Comparison of ENCODE assay signal across 24 mouse cellular contexts in genomic region chr2:32761361-32761760, GRCm38 (mm10). TPM values are rescaled to one million over a fixed set of nuclear protein-coding genes. Genes with fewer than 3 reads are reported as not detected.
DNase-seq lines count a peak whose midpoint lies in the region; ATAC-seq and TF ChIP-seq lines count a peak whose summit lies in the region.
"Had no signal": no experiment of that assay in that cellular context is flagged by ENCODE, and none has a peak within 500 bp of the region (broad histone marks: within the 10 kb centered on the region; RNA-seq: fewer than 3 reads in every experiment).

No protein-coding gene starts in this region.

- no peak overlapping the region for H3K4me3 ChIP-seq in left cerebral cortex, adult 2 months
- peak overlapping the region; percentile 28 for H3K4me3 ChIP-seq in megakaryocyte, embryonic 14.5 days (replicated peaks)
- H3K4me3 ChIP-seq: embryonic facial prominence, embryonic 12.5 days; forebrain, embryonic 15.5 days; heart, adult 2 months; heart, embryonic 15.5 days; hindbrain, embryonic 13.5 days had no signal

- DNase-seq in cerebellum, postnatal 14 days = peak; percentile 52 to 74
- DNase-seq in cerebellum, adult 11 months = no peak
- peak in 1 of 2 experiments; percentile 56 for DNase-seq in left cerebral cortex, adult 2 months (ENCODE audit: extremely low spot score in 1 of 2, low spot score in 2 of 2)
- DNase-seq in left cerebral cortex, adult 11 months (ENCODE audit: low spot score) = no peak
- DNase-seq in brain, adult 2 months (ENCODE audit: low read depth, low spot score) = peak; percentile 55
- DNase-seq: adrenal gland, adult 2 months; adrenal gland, postnatal 25 days; cerebellum, adult 9-10 months; gastrocnemius, postnatal 14 days; heart, adult 2 months; heart, postnatal 14 days had no signal

- H3K9me3 ChIP-seq in megakaryocyte, embryonic 14.5 days = no peaks in the 10 kb centered on the region
- H3K9me3 ChIP-seq: embryonic facial prominence, embryonic 12.5 days; forebrain, embryonic 15.5 days; heart, embryonic 15.5 days; hindbrain, embryonic 13.5 days had no signal

- no peak; the same call in 1 of the 2 replicates for TF ChIP-seq CTCF in left cerebral cortex, adult 2 months (IDR thresholded peaks at IDR 0.05)

- peaks cover 25% of the 10 kb centered on the region for H3K4me1 ChIP-seq in megakaryocyte, embryonic 14.5 days

- 0 out of 2 replicates have a peak overlapping the region, but pooled peaks have one; percentile 24 for H3K27ac ChIP-seq in left cerebral cortex, adult 2 months
- H3K27ac ChIP-seq: embryonic facial prominence, embryonic 12.5 days; forebrain, embryonic 15.5 days; heart, adult 2 months; heart, embryonic 15.5 days; hindbrain, embryonic 13.5 days; hindbrain, postnatal 0 days had no signal

- intact Hi-C loops in left cerebral cortex, adult 2 months (cut with DNase I) = no loop called here

- ATAC-seq in megakaryocyte, adult 5-6 weeks (ENCODE audit: poor library complexity, severe bottlenecking) = no peak
- ATAC-seq: activated CD4-positive, CD25-positive, alpha-beta regulatory T cell, adult 4 months; forebrain, embryonic 15.5 days; hindbrain, postnatal 0 days; Patski had no signal

- peaks cover 47% of the 10 kb centered on the region for H3K36me3 ChIP-seq in megakaryocyte, embryonic 14.5 days (replicated peaks; ENCODE audit: low read length)

- H3K27me3 ChIP-seq in megakaryocyte, embryonic 14.5 days (replicated peaks) = peaks cover 9% of the 10 kb centered on the region
- H3K27me3 ChIP-seq: embryonic facial prominence, embryonic 12.5 days; forebrain, embryonic 15.5 days; heart, embryonic 15.5 days; hindbrain, embryonic 13.5 days; Patski had no signal

RNA-seq across cellular contexts. Expression of gene Tor2a, which starts 4.3 kb away (rescaled TPM):
- total RNA-seq in left cerebral cortex, adult 2 months (2021) = 10 to 100 TPM; 30.4 to 30.7 TPM
- polyA plus RNA-seq in megakaryocyte, embryonic 14.5 days (2012; ENCODE audit: insufficient read depth, low replicate concordance) = 30.1 and 93.0 TPM in 2 replicates
- 19.0 and 24.2 TPM in 2 replicates for total RNA-seq in megakaryocyte, adult 5-6 weeks (2015)
- total RNA-seq in megakaryocyte, adult 5-6 weeks (2017) = 17.7 and 17.8 TPM in 2 replicates

RNA-seq across cellular contexts. Expression of gene Ttc16, which starts 14.1 kb away (rescaled TPM):
- under 1 TPM; 0.40 to 0.52 TPM for total RNA-seq in left cerebral cortex, adult 2 months (2021)
- polyA plus RNA-seq in megakaryocyte, embryonic 14.5 days (2012; ENCODE audit: insufficient read depth, low replicate concordance) = 0.03 and 1.9 TPM in 2 replicates
- total RNA-seq in megakaryocyte, adult 5-6 weeks (2015) = not detected in 2 replicates
- total RNA-seq in megakaryocyte, adult 5-6 weeks (2017) = not detected in 2 replicates
- total RNA-seq: gastrocnemius, postnatal 14 days; hematopoietic stem cell, adult 5-6 weeks had no signal

RNA-seq across cellular contexts. Expression of gene Ptrh1, which starts 14.2 kb away (rescaled TPM):
- 1 to 10 TPM; 7.9 to 9.3 TPM for total RNA-seq in left cerebral cortex, adult 2 months (2021)
- polyA plus RNA-seq in megakaryocyte, embryonic 14.5 days (2012; ENCODE audit: insufficient read depth, low replicate concordance) = 2.6 TPM in 1 of 2 replicates, not detected in the other
- 0.57 TPM in 1 of 2 replicates, not detected in the other for total RNA-seq in megakaryocyte, adult 5-6 weeks (2015)
- total RNA-seq in megakaryocyte, adult 5-6 weeks (2017) = 0.88 and 5.4 TPM in 2 replicates

RNA-seq across cellular contexts. Expression of gene 6330409D20Rik, which starts 20.5 kb away (rescaled TPM):
- 1 to 10 TPM; 1.6 to 2.2 TPM for total RNA-seq in left cerebral cortex, adult 2 months (2021)
- polyA plus RNA-seq in megakaryocyte, embryonic 14.5 days (2012; ENCODE audit: insufficient read depth, low replicate concordance) = 3.0 TPM in 1 of 2 replicates, not detected in the other
- total RNA-seq in megakaryocyte, adult 5-6 weeks (2015) = not detected in 2 replicates
- total RNA-seq in megakaryocyte, adult 5-6 weeks (2017) = not detected in 2 replicates
- total RNA-seq: adrenal gland, adult 2 months; adrenal gland, postnatal 25 days; gastrocnemius, adult 18-20 months; gastrocnemius, postnatal 14 days; heart, adult 2 months; heart, postnatal 14 days; hematopoietic stem cell, adult 5-6 weeks had no signal
- polyA plus RNA-seq: adrenal gland, adult 2 months; C2C12; gonadal fat pad, adult 2 months; heart, adult 2 months; Patski had no signal

RNA-seq across cellular contexts. Expression of gene Cfap157, which starts 22.9 kb away (rescaled TPM):
- under 1 TPM; 0.20 to 0.61 TPM for total RNA-seq in left cerebral cortex, adult 2 months (2021)
- not detected in 2 replicates for polyA plus RNA-seq in megakaryocyte, embryonic 14.5 days (2012; ENCODE audit: insufficient read depth, low replicate concordance)
- not detected in 2 replicates for total RNA-seq in megakaryocyte, adult 5-6 weeks (2015)
- total RNA-seq in megakaryocyte, adult 5-6 weeks (2017) = not detected in 2 replicates
- total RNA-seq: adrenal gland, adult 2 months; adrenal gland, postnatal 25 days; gastrocnemius, adult 18-20 months; heart, adult 2 months; hematopoietic stem cell, adult 5-6 weeks had no signal
- polyA plus RNA-seq: activated CD4-positive, CD25-positive, alpha-beta regulatory T cell, adult 4 months; adrenal gland, adult 2 months had no signal

Comparison
In these comparisons a context has a peak if more than half of its experiments do, and no peak if none do; other contexts are left out.
1. DNase-seq: peak in cerebellum, postnatal 14 days (2 of 2) and brain, adult 2 months (single experiment); none in cerebellum, adult 11 months (single experiment) and left cerebral cortex, adult 11 months (single experiment).